Mouse (Mus musculus): ENCODE measurements around the gene Ppfia3.

Ppfia3 gene

GRCm38 (mm10) chr7:45313495-45313894 lies 53.3 kb downstream of the Ppfia3 start:
- DNase-seq (ENCODE audit: low read depth, low spot score): no peak

GRCm38 (mm10) chr7:45312686-45313453 lies 53.9 kb downstream of the Ppfia3 start:
- DNase-seq (ENCODE audit: low read depth, low spot score): peak; percentile 58

- no peak for DNase-seq (ENCODE audit: low read depth, low spot score)
Observed at GRCm38 (mm10) chr7:45312023-45312422, 54.8 kb downstream of the Ppfia3 start.

- peak; percentile 73 for DNase-seq (ENCODE audit: low read depth, low spot score)
Observed at GRCm38 (mm10) chr7:45309455-45309854, 57.4 kb downstream of the Ppfia3 start.

- no peak for DNase-seq (ENCODE audit: low read depth, low spot score)
Observed at GRCm38 (mm10) chr7:45308551-45309240, 58.1 kb downstream of the Ppfia3 start.

- DNase-seq (ENCODE audit: low read depth, low spot score): peak; percentile 78
Observed at GRCm38 (mm10) chr7:45305275-45305674, 61.5 kb downstream of the Ppfia3 start.

GRCm38 (mm10) chr7:45304869-45305268 lies 62.0 kb downstream of the Ppfia3 start:
- no peak for DNase-seq (ENCODE audit: low read depth, low spot score)

- no peak for DNase-seq (ENCODE audit: low read depth, low spot score)
Observed at GRCm38 (mm10) chr7:45302626-45303025, 64.2 kb downstream of the Ppfia3 start.

GRCm38 (mm10) chr7:45300270-45300669 lies 66.5 kb downstream of the Ppfia3 start:
- peak; percentile 52 for DNase-seq (ENCODE audit: low read depth, low spot score)

- DNase-seq (ENCODE audit: low read depth, low spot score): peak; percentile 71
Observed at GRCm38 (mm10) chr7:45299752-45300151, 67.1 kb downstream of the Ppfia3 start.

GRCm38 (mm10) chr7:45297563-45297962 lies 69.3 kb downstream of the Ppfia3 start:
- no peak for DNase-seq (ENCODE audit: low read depth, low spot score)

GRCm38 (mm10) chr7:45296626-45297025 lies 70.2 kb downstream of the Ppfia3 start:
- no peak for DNase-seq (ENCODE audit: low read depth, low spot score)
